Mouse (Mus musculus): Measurements from ENCODE around the gene Aatf.

- no peak for TF ChIP-seq POLR2A (IDR thresholded peaks at IDR 0.05; ENCODE audit: insufficient read depth, low read length)
- no peak for TF ChIP-seq CTCF (IDR thresholded peaks at IDR 0.05; ENCODE audit: low read depth, low read length)
Observed at GRCm38 (mm10) chr11:84426633-84426998, 86.7 kb downstream of the Aatf start.

All from ES-Bruce4 (cell line).